Mouse (Mus musculus) adrenal gland, postnatal 14 days (tissue): ENCODE data around the gene Btn1a1. TPM values are rescaled to one million over a fixed set of nuclear protein-coding genes. Genes with fewer than 3 reads are reported as not detected.
A peak's percentile ranks its signal among the peaks of the same experiment; 100 is the strongest.

ENCODE experiments used
- DNase-seq: peaks from one replicate; pipeline ENCODE4 v3.0.0; 2021; ENCODE audit warnings: mixed read lengths
- total RNA-seq: library from RNA; stranded (reverse); gene quantifications from 2 replicates; pipeline ENCODE4 v1.2.3, GENCODE M21; 2021

Btn1a1 gene
- total RNA-seq, 1 experiment from 2014 or later = 0.19 TPM

DNA sequence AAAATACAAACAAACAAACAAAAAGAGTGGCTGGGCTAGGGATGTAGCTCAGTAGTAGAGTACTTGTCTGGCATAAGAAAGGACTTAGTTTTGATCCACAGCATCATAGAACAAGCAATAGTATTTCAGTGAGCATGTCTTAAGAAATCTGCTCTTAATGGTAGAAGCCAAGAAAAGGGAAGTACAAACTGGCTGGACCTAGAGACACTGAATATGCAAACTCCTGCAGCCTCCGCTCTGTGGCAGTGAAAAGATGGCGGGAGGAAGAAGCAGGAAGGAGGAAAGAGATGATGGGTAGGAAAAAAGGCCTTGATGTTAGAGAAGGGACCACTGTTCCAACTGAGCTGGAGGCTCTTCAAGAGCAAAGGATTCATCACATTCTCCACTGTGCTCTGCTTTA, 17.5 kb upstream of the Btn1a1 start:
- DNase-seq = no peak

DNA sequence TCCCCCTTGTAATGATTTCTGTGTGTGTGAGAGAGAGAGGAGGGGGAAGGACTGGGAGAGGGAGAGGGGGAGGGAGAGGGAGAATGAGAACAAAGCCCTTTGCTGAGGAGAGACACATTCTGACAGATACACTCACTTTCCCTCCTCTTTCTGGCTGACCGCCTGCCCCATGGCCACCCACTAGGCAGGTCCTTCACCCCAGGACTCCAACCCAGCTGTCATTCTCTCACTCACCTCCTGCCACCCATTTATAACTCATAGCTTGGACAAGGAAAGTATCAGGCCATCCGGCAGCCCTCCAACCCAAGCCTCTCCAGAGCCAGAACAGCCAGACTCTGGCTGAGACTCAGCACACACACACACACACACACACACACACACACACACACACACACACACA, 10.0 kb upstream of the Btn1a1 start:
- no peak for DNase-seq

DNA sequence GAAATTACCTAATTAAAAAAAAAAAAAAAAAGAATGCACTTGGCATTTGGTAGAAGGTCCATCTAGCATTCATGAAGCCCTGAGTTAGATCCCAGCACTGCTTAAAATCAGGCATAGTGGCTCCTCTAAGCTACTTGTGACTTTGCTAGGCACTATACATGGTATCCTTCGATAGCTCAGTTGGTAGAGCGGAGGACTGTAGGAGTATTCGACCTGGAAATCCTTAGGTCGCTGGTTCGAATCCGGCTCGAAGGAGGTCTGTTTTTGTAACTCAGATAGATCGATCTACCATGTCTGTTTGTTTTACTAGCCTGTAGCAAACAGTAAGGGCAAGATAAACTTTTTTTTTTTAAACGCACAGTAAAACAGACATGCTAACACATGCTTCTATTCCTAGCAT, 1.2 kb upstream of the Btn1a1 start:
- peak; percentile 64 for DNase-seq

DNA sequence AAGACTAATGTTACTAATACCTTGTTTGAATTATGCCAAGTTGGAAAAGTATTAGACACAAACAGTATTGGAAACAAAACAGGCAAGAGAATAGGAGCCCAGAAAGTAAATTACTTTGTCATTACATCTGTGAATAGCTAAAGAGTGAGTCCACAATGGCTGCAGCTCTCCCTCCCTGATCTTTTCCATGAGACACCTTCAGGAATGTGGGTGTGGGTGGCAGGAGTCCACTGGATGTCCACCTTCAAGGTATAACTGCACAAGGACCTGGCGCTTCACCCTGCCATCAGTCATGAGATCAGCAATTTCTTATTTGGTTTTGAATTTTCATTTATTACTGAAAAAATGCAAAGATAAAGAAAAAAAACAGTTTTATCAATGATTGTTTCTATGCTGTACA, 605 bp upstream of the Btn1a1 start:
- DNase-seq = no peak

DNA sequence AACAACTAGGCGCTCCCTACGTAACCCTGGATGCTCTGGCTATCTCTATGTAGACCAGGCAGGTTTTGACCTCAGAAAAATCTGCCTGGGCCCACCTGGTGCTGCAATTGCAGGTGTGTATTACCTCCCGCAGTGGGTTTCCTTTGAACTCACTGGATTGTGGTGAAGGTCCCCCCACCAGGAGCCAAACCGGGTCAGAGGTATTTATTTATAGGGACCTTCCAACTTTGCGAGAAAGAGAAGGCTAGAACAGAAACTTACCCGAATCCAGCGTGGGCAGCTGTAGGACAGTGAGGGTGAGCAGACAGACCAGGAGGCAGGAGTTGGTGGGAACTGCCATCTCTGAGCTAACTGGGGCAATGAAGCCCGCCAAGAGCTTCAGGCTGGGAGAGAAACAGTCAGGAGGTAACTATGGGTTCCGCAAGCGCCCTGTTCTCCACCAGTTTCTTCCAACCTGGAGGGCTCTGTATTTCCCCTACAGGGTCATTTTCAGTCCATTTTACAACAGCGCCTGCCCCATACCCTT, 797 bp downstream of the Btn1a1 start:
- DNase-seq = no peak

DNA sequence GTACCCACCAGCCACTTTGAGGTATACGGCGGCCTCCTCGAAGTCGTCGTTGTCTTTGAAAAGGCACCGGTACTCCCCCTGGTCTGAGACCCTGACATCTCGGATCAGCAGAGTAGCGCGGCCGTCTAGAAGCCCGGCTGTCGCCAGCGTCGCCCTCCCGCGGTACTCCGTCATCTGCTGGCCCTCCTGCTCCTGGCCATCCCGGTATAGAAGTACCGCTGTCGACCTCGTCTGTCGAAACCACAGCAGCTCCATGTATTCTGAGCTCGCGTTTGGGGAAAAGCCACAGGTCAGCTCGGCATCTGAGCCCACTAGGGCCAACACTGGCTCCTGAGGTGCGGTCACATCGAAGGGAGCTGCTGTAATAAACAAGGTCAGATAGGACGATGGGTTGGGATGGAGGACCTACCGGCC, 1.5 kb downstream of the Btn1a1 start:
- DNase-seq = peak; percentile 36

DNA sequence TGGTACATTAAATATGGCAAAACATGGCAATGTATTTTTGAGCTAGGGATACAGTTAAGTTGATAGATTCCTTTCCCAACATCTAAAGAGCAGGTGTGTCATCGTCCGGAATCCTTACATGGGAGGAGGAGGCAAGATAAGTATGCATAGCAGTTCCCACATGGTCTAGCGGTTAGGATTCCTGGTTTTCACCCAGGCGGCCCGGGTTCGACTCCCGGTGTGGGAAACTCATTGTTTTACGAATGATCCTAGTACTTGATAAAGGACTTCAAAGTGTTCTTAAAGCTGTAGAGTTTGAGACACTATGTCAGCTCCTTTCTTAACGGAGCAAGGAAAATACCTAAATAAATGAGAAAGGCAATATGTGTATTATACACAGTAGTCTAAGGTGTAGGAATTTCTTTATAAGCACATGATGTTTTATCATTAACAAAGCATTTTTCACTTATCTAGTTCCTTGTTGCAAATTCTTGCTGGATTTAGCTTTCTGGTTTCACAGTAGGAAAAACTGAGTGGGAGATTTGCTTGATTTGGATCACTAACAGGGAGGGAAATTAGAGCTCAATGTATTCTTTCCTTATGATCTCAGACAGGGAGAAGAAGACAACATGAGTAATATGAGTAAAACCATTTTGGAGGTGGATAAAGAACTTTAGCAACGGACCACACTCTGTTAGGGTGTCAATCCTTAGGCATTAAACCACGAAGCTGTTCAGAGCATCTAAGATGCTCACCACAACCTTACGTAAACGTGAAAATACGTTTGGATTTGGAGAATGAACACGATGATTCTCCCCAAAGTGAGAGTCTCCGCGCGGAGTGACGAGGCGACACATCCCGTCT, 2.1 kb downstream of the Btn1a1 start:
- DNase-seq = peak; percentile 74

DNA sequence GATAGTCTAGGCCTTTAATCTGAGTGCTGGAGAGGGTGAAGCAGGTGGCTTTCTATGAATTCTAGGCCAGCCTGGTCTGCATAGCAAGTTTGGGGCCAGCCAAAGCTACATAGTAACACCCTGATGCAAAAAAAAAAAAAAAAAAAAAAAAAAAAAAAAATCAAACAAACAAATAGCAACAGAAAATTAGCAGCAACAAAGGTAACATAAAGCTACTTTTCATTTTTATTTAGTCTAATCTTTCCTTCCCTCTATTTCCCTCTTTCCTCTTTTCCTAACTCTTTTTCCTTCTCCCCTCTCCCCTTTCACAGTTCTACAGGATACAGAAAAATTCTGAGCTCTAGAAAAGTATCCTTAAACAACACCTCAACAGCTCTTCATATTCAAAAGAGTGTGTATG, 3.0 kb downstream of the Btn1a1 start:
- DNase-seq = no peak

DNA sequence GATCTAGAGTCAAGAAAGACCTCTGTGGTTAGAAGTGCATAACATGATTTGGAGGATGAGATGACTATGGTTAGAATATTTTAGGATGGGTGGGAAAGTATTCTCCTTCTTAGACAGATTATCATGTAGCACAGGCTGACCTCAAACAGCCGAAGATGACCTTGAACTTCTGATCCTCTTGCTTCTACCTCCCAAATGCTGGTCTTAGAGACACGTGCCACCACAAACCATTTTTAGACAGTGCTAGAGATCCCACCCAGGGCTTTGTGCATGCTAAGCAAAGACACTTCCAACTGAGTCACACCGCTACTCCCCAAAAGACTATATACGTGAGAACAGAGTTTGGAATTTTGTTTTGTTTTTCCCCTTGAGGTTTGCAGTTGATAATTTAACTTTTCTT, 3.6 kb downstream of the Btn1a1 start:
- DNase-seq = no peak

DNA sequence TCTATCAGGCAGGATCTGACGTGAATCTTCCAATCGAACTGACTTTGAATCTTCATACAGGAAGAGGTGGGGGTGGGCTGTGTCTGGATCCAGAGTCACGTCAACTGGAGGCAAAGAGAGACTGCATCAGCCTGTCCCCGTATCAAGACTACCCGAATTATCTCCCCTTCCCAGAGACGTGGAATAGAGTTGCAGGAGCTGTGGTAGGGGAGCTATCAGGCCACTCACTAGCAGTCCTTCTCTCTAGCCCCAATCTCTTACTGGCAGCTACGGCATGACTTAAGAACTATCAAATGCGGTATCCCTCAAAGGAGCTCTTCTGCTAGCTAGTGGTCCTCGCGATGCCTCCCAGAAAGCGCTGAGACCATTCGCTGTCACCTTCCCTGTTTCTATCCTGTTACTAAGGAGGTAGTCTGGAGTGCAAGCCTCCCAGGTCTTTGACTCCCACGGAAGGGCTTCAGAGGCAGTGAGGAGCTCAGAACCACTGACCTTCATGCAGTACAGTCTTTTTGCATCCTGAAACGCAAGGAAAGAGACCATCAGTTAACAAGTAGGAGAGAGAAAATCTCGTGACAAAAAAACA, 6.3 kb downstream of the Btn1a1 start:
- no peak for DNase-seq

DNA sequence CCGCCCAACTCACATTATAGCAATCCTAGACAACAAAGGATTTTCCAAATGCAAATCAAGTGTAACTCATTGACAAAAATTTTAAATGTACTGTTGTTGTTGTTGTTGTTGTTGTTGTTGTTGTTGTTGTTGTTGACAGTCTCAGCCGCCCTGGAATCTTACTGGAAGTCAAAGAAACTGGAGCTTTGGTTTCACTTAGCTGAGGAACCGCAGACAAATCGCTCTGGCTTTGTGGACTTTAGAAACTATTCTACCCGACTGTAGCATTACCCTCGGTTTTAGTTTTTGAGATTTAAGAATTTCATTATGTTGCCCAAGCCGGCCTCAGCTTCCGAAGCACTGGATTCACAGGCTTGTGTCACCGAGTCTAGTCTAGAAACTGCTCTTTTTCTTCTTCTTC, 11.8 kb downstream of the Btn1a1 start:
- DNase-seq = peak; percentile 20

DNA sequence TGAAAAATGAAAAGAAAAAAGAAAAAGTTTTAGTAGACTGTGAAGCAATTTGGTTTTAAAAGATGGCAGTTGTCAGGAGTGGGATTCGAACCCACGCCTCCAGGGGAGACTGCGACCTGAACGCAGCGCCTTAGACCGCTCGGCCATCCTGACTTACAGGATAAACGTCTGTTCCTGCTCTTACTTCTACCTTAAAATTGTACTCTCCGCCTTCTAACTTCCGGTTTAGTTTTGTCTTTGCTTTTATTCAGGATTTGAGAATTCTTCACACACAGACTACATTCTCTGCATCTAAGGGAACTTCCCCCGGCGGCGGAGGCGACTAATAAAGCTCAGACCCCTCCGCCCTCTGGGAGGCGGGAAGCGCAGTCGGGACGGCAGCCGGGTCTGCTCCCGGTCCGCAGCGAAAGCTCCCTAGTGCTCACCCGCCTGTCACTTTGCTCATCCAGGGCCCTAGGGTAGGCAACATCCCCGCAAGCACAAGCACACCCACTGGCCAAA, 12.3 kb downstream of the Btn1a1 start:
- DNase-seq = peak; percentile 77

DNA sequence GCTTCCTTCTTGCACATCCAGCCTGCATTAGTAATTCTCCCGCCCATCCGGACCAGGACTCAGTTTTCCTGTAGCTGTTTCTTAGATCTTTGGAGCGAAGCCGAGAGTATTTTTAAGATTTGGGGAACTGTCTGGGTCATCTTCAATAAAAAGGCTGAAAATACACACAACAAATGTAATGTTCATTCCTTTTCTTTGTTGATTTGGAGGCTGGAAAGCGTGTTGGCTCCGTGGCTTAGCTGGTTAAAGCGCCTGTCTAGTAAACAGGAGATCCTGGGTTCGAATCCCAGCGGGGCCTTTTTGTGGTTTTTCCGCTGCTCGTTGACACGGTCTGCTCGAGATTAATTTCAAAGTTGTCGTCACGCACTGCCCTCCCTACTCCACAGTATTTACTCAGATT, 15.3 kb downstream of the Btn1a1 start:
- DNase-seq = peak; percentile 88

DNA sequence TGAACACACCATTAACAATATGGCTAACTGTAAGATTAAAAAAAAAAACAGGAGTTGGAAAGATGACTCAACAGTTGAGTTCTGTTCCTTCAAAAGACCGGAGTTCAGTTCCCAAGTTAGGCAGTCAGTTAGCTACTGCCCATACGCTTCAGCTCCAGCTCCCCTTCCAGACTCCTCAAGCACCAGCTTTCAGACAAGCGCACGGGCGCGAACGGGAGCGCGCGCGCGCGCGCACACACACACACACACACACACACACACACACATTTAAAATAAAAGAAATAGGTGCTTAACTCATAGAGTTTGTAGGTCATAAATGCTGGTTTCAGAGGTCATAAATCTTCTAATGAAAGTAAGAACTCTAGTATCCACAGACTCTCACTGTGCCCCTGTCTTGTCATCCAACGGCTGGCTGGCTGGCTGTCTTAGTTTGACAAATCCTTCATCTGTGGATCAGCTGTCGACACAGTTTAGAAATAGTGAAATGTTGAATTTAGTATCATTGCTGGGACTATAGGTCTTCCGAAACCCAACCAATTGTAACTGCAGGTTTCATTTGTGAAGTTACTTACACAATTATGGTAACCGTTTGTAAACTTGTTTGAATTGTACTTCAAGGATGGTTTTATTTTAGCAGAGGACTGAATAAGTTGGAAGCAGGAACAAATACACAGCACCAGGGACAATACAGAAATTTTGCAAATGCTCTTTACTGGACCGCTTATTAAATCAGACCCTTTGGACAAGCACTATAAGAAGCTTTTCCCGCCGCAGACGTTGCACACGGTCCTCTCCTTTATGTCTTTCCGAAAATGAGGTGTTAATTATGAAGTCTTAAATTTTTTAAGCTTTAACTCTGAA, 16.2 kb downstream of the Btn1a1 start:
- peak; percentile 69 for DNase-seq

DNA sequence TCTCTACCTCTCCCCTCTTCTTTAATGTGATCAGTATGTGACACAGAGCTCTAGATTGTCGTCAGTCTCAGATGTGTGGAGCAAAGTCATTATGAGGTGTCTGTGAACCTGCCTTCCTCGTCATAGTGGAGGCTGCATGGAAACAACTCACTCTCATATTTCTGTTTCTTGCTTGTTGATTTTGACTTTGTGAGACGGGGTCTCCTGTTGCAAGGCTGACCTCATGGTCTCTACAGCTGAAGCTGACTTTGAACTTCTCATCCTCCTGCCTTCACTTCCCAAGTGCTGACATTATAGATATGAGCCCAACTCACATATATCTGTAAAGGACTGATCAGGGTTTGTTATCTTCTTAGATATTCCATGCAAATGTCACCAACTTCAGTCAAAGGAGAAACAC, 16.9 kb downstream of the Btn1a1 start:
- DNase-seq = no peak

DNA sequence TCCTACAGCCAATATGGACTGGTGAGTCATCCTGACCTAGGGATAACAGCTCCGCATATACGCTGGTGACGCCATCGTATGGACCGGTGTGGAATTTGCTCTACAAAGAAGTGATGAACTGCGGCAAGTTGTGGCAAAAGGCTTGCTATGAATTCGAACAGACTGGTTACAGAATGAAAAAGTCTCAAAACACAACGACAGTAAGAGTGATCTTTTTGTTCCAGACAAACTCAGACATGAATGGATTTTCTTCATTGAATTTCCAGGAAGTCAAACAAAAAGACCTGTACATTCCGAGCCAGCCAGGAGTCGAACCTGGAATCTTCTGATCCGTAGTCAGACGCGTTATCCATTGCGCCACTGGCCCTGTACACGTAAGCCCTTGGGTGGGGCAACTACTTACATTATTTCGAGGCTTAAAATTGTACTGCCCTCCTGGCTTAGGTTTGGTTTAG, 19.2 kb downstream of the Btn1a1 start:
- peak; percentile 88 for DNase-seq

DNA sequence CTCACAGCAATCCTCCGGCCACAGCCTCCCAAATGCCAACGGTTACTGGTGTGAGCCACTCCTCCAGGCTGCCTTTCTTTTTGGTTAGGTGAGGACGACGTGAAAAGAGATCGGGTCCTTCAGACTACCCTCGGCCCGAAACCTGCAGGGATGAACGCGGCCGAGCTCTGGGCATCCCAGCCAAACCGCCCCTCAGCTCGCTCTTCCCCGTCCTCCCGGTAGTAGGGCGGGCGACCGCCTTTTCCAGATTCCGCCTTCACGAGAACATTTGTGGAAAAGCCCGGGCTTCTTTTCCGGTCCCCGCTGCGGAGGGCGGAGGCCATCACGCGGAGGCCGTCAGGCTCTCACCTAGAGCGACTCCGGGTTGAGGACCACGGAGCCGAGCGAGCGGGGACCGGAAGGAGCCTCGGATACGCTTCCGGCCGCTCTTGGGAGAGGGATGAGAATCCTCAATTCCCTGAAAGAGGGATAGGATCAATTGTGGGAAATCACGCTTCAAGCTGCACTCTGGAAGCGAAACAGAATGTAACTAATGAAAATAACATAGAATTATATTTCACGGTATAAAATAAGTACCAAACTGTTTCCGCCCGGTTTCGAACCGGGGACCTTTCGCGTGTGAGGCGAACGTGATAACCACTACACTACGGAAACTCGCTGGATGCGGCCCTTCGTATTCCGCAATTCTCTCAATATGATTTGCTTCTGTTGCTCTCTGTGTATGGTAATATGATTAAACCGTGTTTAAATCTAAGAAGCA, 20.0 kb downstream of the Btn1a1 start:
- peak; percentile 93 for DNase-seq

DNA sequence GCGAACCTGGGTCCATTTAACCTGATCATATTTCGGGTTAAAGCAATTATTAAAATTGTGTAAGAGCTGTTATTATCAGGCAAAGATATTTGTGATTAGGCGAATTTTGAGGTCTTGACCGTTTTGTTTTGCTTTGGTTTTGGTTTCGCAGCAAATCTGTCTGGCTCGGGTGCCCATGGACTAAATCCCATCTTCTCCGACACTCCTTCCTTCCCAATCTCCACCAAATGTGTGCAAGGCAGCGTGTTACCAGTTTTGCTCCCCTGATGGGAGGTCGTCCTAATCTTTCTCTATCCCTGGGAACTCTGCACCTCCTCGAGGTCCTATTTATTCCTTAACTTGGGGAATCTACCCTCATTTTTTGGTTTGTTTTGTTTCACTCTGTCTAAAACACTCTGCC, 20.5 kb downstream of the Btn1a1 start:
- no peak for DNase-seq

DNA sequence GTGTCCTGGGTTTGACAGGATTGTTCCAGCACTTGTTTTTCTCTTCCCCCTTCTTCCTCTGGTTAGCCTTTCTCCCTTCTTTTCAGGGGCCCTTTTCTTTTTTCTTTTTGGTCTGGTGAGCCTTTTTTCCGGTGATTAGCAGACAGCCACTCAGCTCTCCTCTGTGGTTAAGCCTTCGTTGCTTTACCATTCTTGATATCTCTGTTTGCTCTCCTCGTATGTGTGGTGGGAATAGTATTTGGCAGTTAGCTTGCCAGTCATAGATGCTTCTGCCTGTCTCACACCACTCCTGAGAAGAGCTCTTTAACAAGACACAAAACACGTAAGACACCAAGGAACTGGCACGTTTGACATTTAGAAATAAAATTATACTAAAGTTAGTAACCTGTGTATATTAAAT, 21.2 kb downstream of the Btn1a1 start:
- no peak for DNase-seq

DNA sequence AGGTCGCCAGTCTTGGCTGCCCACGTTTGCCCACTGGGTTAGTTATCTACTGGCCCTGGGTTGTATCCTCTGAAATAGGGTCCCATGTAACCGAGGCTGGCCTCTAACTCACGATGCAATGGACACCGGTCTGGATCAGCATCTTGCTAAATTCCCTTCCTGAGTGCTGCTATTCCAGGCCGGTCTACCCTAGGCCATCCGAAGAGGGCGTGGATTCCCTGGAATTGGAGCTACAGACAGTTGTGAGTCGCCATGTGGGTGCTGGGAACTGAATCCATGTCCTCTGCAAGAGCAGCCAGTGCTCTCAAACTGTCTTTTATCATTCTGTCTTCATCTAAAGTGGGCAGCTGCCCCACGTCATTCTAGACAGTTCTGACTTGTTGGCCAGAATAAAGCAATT, 25.8 kb downstream of the Btn1a1 start:
- no peak for DNase-seq

DNA sequence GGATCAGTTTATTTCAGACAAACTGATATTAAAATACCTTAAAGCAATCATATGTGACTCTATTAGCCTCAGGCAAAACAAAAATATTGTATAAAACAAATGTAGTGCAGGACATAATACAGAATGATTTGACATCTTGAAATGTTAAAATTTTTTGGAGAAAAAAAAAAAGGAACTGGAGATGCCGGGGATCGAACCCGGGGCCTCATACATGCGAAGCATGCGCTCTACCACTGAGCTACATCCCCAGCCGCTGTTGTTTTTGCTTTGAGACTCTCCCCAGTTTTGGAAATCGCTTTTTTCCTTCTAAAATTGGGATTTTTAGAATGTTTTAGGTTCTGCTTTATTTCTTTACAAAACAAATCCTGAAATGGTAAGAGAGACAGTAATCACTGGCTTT, 27.2 kb downstream of the Btn1a1 start:
- DNase-seq = peak; percentile 71

DNA sequence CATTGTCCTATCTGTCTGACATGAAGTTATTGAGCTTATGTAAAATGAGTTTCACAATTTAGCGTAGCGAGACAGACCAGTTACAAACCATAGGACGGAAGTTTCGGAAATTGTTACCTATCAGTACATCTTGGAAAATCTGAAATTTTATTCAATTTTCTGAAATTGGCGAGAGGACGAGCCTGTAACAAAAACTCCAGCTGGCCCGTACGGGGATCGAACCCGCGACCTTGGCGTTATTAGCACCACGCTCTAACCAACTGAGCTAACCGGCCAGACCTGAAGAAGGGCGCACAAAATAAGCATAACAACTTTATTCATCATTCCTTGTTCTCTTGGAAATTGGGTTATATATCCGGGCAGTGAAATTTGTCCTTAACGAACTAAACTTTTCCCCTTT, 27.8 kb downstream of the Btn1a1 start:
- peak; percentile 90 for DNase-seq
